12 mouse cellular contexts compared by ENCODE assay signal in the genomic region with DNA sequence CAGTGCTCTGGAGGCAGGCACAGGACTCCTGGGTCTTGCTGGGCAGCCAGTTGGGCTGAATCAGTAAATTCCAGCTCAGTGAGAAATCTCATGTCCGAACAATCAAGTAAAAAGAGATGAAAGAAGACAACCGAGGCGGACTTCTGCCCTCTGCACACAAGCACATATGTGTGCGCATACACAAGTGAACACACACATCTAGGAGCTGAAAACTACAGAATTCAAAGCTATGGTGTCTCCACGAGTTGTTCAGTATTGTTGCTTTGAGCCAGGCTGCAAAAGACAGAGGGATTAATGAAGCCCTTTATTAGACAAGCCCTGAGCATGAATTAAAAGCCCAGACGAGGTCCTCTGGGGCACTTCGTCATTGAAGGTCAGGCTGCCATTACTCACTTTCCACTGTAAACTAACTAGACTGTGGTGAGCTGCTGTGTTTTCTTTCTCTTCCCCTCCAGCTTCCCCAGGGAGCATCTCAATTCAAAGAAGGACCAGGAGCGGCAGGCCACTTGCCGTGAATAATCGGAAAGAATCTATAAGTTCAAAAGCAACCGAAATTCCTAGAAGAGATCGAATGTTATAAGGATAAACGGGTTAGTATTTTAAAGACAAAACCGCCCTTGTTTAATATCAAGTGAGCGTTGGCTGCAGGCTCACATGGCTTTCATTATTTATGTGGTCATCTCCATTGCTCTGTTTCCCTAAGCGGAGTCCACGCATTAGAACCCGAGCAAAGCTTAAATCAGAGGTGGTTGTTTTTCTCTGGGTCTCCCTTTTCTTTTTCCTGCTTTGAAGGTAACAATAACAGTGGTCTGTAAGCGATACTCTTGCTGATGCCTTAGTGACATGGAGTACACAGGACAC. TPM values are rescaled to one million over a fixed set of nuclear protein-coding genes. Genes with fewer than 3 reads are reported as not detected.
DNase-seq lines count a peak whose midpoint lies in the region; ATAC-seq and TF ChIP-seq lines count a peak whose summit lies in the region.
"Had no signal": no experiment of that assay in that cellular context is flagged by ENCODE, and none has a peak within 500 bp of the region (broad histone marks: within the 10 kb centered on the region; RNA-seq: fewer than 3 reads in every experiment).

No protein-coding gene starts in this region.

- no peaks in the 10 kb centered on the region for H3K9me3 ChIP-seq in lung, embryonic 14.5 days (ENCODE audit: low read depth, low read length)
- H3K9me3 ChIP-seq in hindbrain, postnatal 0 days (ENCODE audit: low read length) = no peaks in the 10 kb centered on the region
- H3K9me3 ChIP-seq: liver, embryonic 15.5 days; stomach, embryonic 15.5 days had no signal

- H3K4me2 ChIP-seq in lung, embryonic 14.5 days = no peak overlapping the region
- H3K4me2 ChIP-seq in hindbrain, postnatal 0 days (ENCODE audit: low read depth, low read length) = 0 out of 2 replicates have a peak overlapping the region, but pooled peaks have one; percentile 21
- H3K4me2 ChIP-seq: liver, embryonic 15.5 days; stomach, embryonic 15.5 days had no signal

- WGBS in lung, embryonic 14.5 days = 53% methylated on average over 19 of the region's 19 CpGs
- 23% methylated on average over 19 of the region's 19 CpGs for WGBS in hindbrain, postnatal 0 days

- ATAC-seq in lung, embryonic 14.5 days (ENCODE audit: insufficient read depth) = no peak
- no peak for ATAC-seq in hindbrain, postnatal 0 days

- H3K9ac ChIP-seq in lung, embryonic 14.5 days = no peak overlapping the region
- no peak overlapping the region for H3K9ac ChIP-seq in hindbrain, postnatal 0 days (replicated peaks; ENCODE audit: low read length)
- H3K9ac ChIP-seq: liver, embryonic 15.5 days; stomach, embryonic 15.5 days had no signal

- no peak for TF ChIP-seq CTCF in lung, embryonic 14.5 days (IDR thresholded peaks at IDR 0.05; ENCODE audit: low read depth)
- no peak for TF ChIP-seq CTCF in hindbrain, postnatal 0 days (IDR thresholded peaks at IDR 0.05; ENCODE audit: low read depth)

- no peak overlapping the region for H3K4me3 ChIP-seq in lung, embryonic 14.5 days (ENCODE audit: low read depth, low read length)
- no peak overlapping the region for H3K4me3 ChIP-seq in hindbrain, postnatal 0 days (ENCODE audit: low read length)
- H3K4me3 ChIP-seq: liver, embryonic 15.5 days; megakaryocyte, embryonic 14.5 days; stomach, embryonic 15.5 days had no signal

- DNase-seq in adrenal gland, adult 2 months = peak; percentile 49
- DNase-seq in adrenal gland, adult 18-20 months (ENCODE audit: low spot score in 2 of 2) = no peak
- peak; percentile 12 for DNase-seq in lung, embryonic 14.5 days
- no peak for DNase-seq in lung, postnatal 14 days
- DNase-seq in hindbrain, postnatal 0 days (ENCODE audit: low spot score) = no peak
- peak; percentile 45 for DNase-seq in retina, embryonic 14.5 days (ENCODE audit: low spot score)
- DNase-seq in left cerebral cortex, adult 9 months (ENCODE audit: low spot score in 2 of 2) = no peak
- DNase-seq in cerebellum, adult 8-10 months = no peak
- DNase-seq: heart, postnatal 14 days had no signal

- no peaks in the 10 kb centered on the region for H3K27me3 ChIP-seq in lung, embryonic 14.5 days (ENCODE audit: insufficient read depth, low read length)
- H3K27me3 ChIP-seq in hindbrain, postnatal 0 days (ENCODE audit: insufficient read depth, low read length) = no peaks in the 10 kb centered on the region
- H3K27me3 ChIP-seq: liver, embryonic 15.5 days; stomach, embryonic 15.5 days had no signal

- H3K4me1 ChIP-seq in lung, embryonic 14.5 days (ENCODE audit: insufficient read depth) = no peaks in the 10 kb centered on the region
- no peaks in the 10 kb centered on the region for H3K4me1 ChIP-seq in hindbrain, postnatal 0 days (ENCODE audit: insufficient read depth, low read length)
- H3K4me1 ChIP-seq: liver, embryonic 15.5 days; megakaryocyte, embryonic 14.5 days; stomach, embryonic 15.5 days had no signal

- no peaks in the 10 kb centered on the region for H3K36me3 ChIP-seq in lung, embryonic 14.5 days (ENCODE audit: insufficient read depth)
- no peaks in the 10 kb centered on the region for H3K36me3 ChIP-seq in hindbrain, postnatal 0 days (ENCODE audit: insufficient read depth, low read length)
- H3K36me3 ChIP-seq: liver, embryonic 15.5 days; stomach, embryonic 15.5 days had no signal

- no peak overlapping the region for H3K27ac ChIP-seq in lung, embryonic 14.5 days (ENCODE audit: low read depth)
- no peak overlapping the region for H3K27ac ChIP-seq in hindbrain, postnatal 0 days
- H3K27ac ChIP-seq: liver, embryonic 15.5 days; stomach, embryonic 15.5 days had no signal

RNA-seq across cellular contexts. Expression of gene Sox5, which starts 52.8 kb away (rescaled TPM):
- 10 to 100 TPM; 17.1 to 17.4 TPM for total RNA-seq in adrenal gland, adult 2 months (2021)
- 3.7 and 4.2 TPM in 2 replicates for polyA plus RNA-seq in adrenal gland, adult 2 months (2012; rRNA removed)
- total RNA-seq in adrenal gland, adult 18-20 months (2021) = 10 to 100 TPM; 10.9 to 16.5 TPM
- polyA plus RNA-seq in lung, embryonic 14.5 days (2014; fragmentation: Nextera tagmentation; extraction: Ambion mirVana) = 21.3 and 22.3 TPM in 2 replicates
- 12.3 and 26.2 TPM in 2 replicates for total RNA-seq in hindbrain, postnatal 0 days (2014; rRNA removed)
- polyA plus RNA-seq in hindbrain, postnatal 0 days (2015; fragmentation: Nextera tagmentation; extraction: Ambion mirVana) = 32.9 and 35.1 TPM in 2 replicates

Comparison
In these comparisons a context has a peak if more than half of its experiments do, and no peak if none do; other contexts are left out.
1. DNase-seq: peak in adrenal gland, adult 2 months (single experiment), lung, embryonic 14.5 days (single experiment) and retina, embryonic 14.5 days (single experiment); none in adrenal gland, adult 18-20 months (0 of 2), lung, postnatal 14 days (single experiment), hindbrain, postnatal 0 days (single experiment), left cerebral cortex, adult 9 months (0 of 2) and cerebellum, adult 8-10 months (single experiment).